Mouse (Mus musculus): ENCODE measurements around the gene Ctdspl. TPM values are rescaled to one million over a fixed set of nuclear protein-coding genes. Genes with fewer than 3 reads are reported as not detected.

The Ctdspl gene
- polyA plus RNA-seq, 1 experiment from 2014 or later, result 10.4 TPM

- no peak overlapping the region for H3K9ac ChIP-seq (ENCODE audit: low read length)
Observed at GRCm38 (mm10) chr9:119091581-119092310, 165.5 kb downstream of the Ctdspl start.

GRCm38 (mm10) chr9:119092473-119093418 is 166.5 kb downstream of the Ctdspl start:
- no peaks in the 10 kb centered on the region for H3K9me3 ChIP-seq (ENCODE audit: control insufficient read depth, low read length)
- WGBS, result 4% methylated on average over 45 of the region's 45 CpGs
- peak overlapping the region; percentile 64 to 72 for H3K4me3 ChIP-seq (ENCODE audit: control insufficient read depth in 1 of 2, insufficient read depth in 1 of 2, low read depth in 1 of 2, low read length in 2 of 2)
- H3K9ac ChIP-seq (ENCODE audit: low read length), result peak overlapping the region; percentile 83
- peak overlapping the region; percentile 98 for H3K4me2 ChIP-seq (ENCODE audit: low read length)
- no peaks in the 10 kb centered on the region for H3K36me3 ChIP-seq (ENCODE audit: control insufficient read depth, insufficient read depth, low read length)
- no peaks in the 10 kb centered on the region for H3K27me3 ChIP-seq (ENCODE audit: control insufficient read depth, insufficient read depth, low read length)
- H3K4me1 ChIP-seq (ENCODE audit: control insufficient read depth in 2 of 2, insufficient read depth in 2 of 2, low read length in 2 of 2), result peaks cover 24 to 31% of the 10 kb centered on the region in 2 experiments
- peak overlapping the region in 1 of 2 experiments; percentile 70; a peak in 3 of 4 replicates for H3K27ac ChIP-seq (replicated peaks in 1 of 2; ENCODE audit: control insufficient read depth in 1 of 2, insufficient read depth in 1 of 2, low read depth in 2 of 2, low read length in 2 of 2)
- no peak for ATAC-seq (ENCODE audit: insufficient number of reproducible peaks, insufficient read depth, low FRiP score, low read depth)

More at GRCm38 (mm10) chr9:119091581-119092310, 165.5 kb downstream of the Ctdspl start:
- peak overlapping the region in 1 of 2 experiments; percentile 72; a peak in 1 of 4 replicates for H3K4me3 ChIP-seq (ENCODE audit: control insufficient read depth in 1 of 2, insufficient read depth in 1 of 2, low read depth in 1 of 2, low read length in 2 of 2)
- 74% methylated on average over 12 of the region's 12 CpGs for WGBS
- no peak for ATAC-seq (ENCODE audit: insufficient number of reproducible peaks, insufficient read depth, low FRiP score, low read depth)
- H3K4me2 ChIP-seq (ENCODE audit: low read length), result peak overlapping the region; percentile 98
- H3K27me3 ChIP-seq (ENCODE audit: control insufficient read depth, insufficient read depth, low read length), result no peaks in the 10 kb centered on the region
- peaks cover 26 to 39% of the 10 kb centered on the region in 2 experiments for H3K4me1 ChIP-seq (ENCODE audit: control insufficient read depth in 2 of 2, insufficient read depth in 2 of 2, low read length in 2 of 2)
- no peaks in the 10 kb centered on the region for H3K9me3 ChIP-seq (ENCODE audit: control insufficient read depth, low read length)
- H3K27ac ChIP-seq (replicated peaks in 1 of 2; ENCODE audit: control insufficient read depth in 1 of 2, insufficient read depth in 1 of 2, low read depth in 2 of 2, low read length in 2 of 2), result no peak overlapping the region
- H3K36me3 ChIP-seq (ENCODE audit: control insufficient read depth, insufficient read depth, low read length), result no peaks in the 10 kb centered on the region

Small RNA genes lying within 50 kb of the gene (microRNA-seq; reads per million reads assigned to microRNA genes)
- gene Mir26a-1, result 11.2 reads per million, percentile 23 among the genes with 10 or more reads in this experiment

Other genes with a start within 250 kb of the Ctdspl start
- gene Vill, start 126.3 kb downstream of the Ctdspl start, polyA plus RNA-seq (2014; fragmentation: Nextera tagmentation; extraction: Ambion mirVana), result 10.7 and 11.2 TPM in 2 replicates
- 14.9 and 18.1 TPM in 2 replicates for gene Plcd1, start 167.0 kb downstream of the Ctdspl start, polyA plus RNA-seq (2014; fragmentation: Nextera tagmentation; extraction: Ambion mirVana)
- gene Dlec1, start 176.0 kb downstream of the Ctdspl start, polyA plus RNA-seq (2014; fragmentation: Nextera tagmentation; extraction: Ambion mirVana), result 0.50 and 0.55 TPM in 2 replicates
- gene Acaa1b, start 230.6 kb downstream of the Ctdspl start, polyA plus RNA-seq (2014; fragmentation: Nextera tagmentation; extraction: Ambion mirVana), result 0.32 and 1.00 TPM in 2 replicates
- not detected in 2 replicates for gene Gm47289, start 232.7 kb downstream of the Ctdspl start, polyA plus RNA-seq (2014; fragmentation: Nextera tagmentation; extraction: Ambion mirVana)

All from heart, embryonic 14.5 days (tissue).